Mouse (Mus musculus): ENCODE measurements around the gene Igfbp5. TPM values are rescaled to one million over a fixed set of nuclear protein-coding genes. Genes with fewer than 3 reads are reported as not detected.

Gene Igfbp5
- polyA plus RNA-seq, 1 experiment from 2014 or later: 118 TPM

GRCm38 (mm10) chr1:72864272-72864671 is 10.4 kb downstream of the Igfbp5 start:
- H3K4me2 ChIP-seq: no peak overlapping the region
- peaks cover 21% of the 10 kb centered on the region for H3K36me3 ChIP-seq (ENCODE audit: control insufficient read depth, insufficient read depth, low read length)
- H3K4me1 ChIP-seq (ENCODE audit: control insufficient read depth, insufficient read depth, low read length): peaks cover 20% of the 10 kb centered on the region
- H3K27ac ChIP-seq (ENCODE audit: low read depth, low read length): no peak overlapping the region
- no peaks in the 10 kb centered on the region for H3K9me3 ChIP-seq (replicated peaks; ENCODE audit: control insufficient read depth, low read length)
- WGBS (ENCODE audit: insufficient replicate concordance): 67% methylated on average over 3 of the region's 3 CpGs
- H3K9ac ChIP-seq (ENCODE audit: low read depth, low read length): no peak overlapping the region
- H3K27me3 ChIP-seq (ENCODE audit: control insufficient read depth, insufficient read depth, low read length): no peaks in the 10 kb centered on the region
- no peak for ATAC-seq (replicated peaks; ENCODE audit: insufficient number of reproducible peaks, low FRiP score, low TSS enrichment)
- no peak overlapping the region for H3K4me3 ChIP-seq (ENCODE audit: low read depth, low read length)

GRCm38 (mm10) chr1:72863692-72864091 is 11.0 kb downstream of the Igfbp5 start:
- H3K27me3 ChIP-seq (ENCODE audit: control insufficient read depth, insufficient read depth, low read length): no peaks in the 10 kb centered on the region
- H3K4me1 ChIP-seq (ENCODE audit: control insufficient read depth, insufficient read depth, low read length): peaks cover 14% of the 10 kb centered on the region
- H3K27ac ChIP-seq (ENCODE audit: low read depth, low read length): no peak overlapping the region
- 83% methylated on average over 8 of the region's 8 CpGs for WGBS (ENCODE audit: insufficient replicate concordance)
- H3K36me3 ChIP-seq (ENCODE audit: control insufficient read depth, insufficient read depth, low read length): peaks cover 22% of the 10 kb centered on the region
- no peak overlapping the region for H3K4me2 ChIP-seq
- no peak overlapping the region for H3K4me3 ChIP-seq (ENCODE audit: low read depth, low read length)
- H3K9me3 ChIP-seq (replicated peaks; ENCODE audit: control insufficient read depth, low read length): no peaks in the 10 kb centered on the region
- no peak overlapping the region for H3K9ac ChIP-seq (ENCODE audit: low read depth, low read length)
- ATAC-seq (replicated peaks; ENCODE audit: insufficient number of reproducible peaks, low FRiP score, low TSS enrichment): no peak

GRCm38 (mm10) chr1:72862248-72862647 is 12.4 kb downstream of the Igfbp5 start:
- Histone ChIP-seq H3K4me1 (ENCODE audit: control insufficient read depth, insufficient read depth, low read length) (peaks cover 4% of the 10 kb centered on the region; the same call in 1 of the 2 replicates), H3K4me3 (ENCODE audit: low read depth, low read length) (no peak overlapping the region), H3K9ac (ENCODE audit: low read depth, low read length) (no peak overlapping the region), H3K4me2 (no peak overlapping the region), H3K27me3 (ENCODE audit: control insufficient read depth, insufficient read depth, low read length) (no peaks in the 10 kb centered on the region), H3K27ac (ENCODE audit: low read depth, low read length) (no peak overlapping the region), H3K36me3 (ENCODE audit: control insufficient read depth, insufficient read depth, low read length) (peaks cover 22% of the 10 kb centered on the region), H3K9me3 (replicated peaks; ENCODE audit: control insufficient read depth, low read length) (no peaks in the 10 kb centered on the region)
- WGBS (ENCODE audit: insufficient replicate concordance): 78% methylated on average over 21 of the region's 21 CpGs
- ATAC-seq (replicated peaks; ENCODE audit: insufficient number of reproducible peaks, low FRiP score, low TSS enrichment): no peak

GRCm38 (mm10) chr1:72861702-72862101 is 13.0 kb downstream of the Igfbp5 start:
- Histone ChIP-seq H3K36me3 (ENCODE audit: control insufficient read depth, insufficient read depth, low read length) (peaks cover 22% of the 10 kb centered on the region), H3K27me3 (ENCODE audit: control insufficient read depth, insufficient read depth, low read length) (no peaks in the 10 kb centered on the region), H3K4me1 (ENCODE audit: control insufficient read depth, insufficient read depth, low read length) (peaks cover 4% of the 10 kb centered on the region; the same call in 1 of the 2 replicates), H3K9ac (ENCODE audit: low read depth, low read length) (no peak overlapping the region), H3K27ac (ENCODE audit: low read depth, low read length) (no peak overlapping the region), H3K4me3 (ENCODE audit: low read depth, low read length) (no peak overlapping the region), H3K9me3 (replicated peaks; ENCODE audit: control insufficient read depth, low read length) (no peaks in the 10 kb centered on the region), H3K4me2 (no peak overlapping the region)
- WGBS (ENCODE audit: insufficient replicate concordance): 62% methylated on average over 2 of the region's 2 CpGs
- ATAC-seq (replicated peaks; ENCODE audit: insufficient number of reproducible peaks, low FRiP score, low TSS enrichment): no peak

GRCm38 (mm10) chr1:72860502-72860901 is 14.2 kb downstream of the Igfbp5 start:
- Histone ChIP-seq H3K27ac (ENCODE audit: low read depth, low read length) (no peak overlapping the region), H3K36me3 (ENCODE audit: control insufficient read depth, insufficient read depth, low read length) (peaks cover 22% of the 10 kb centered on the region), H3K4me2 (no peak overlapping the region), H3K9ac (ENCODE audit: low read depth, low read length) (no peak overlapping the region), H3K9me3 (replicated peaks; ENCODE audit: control insufficient read depth, low read length) (no peaks in the 10 kb centered on the region), H3K4me3 (ENCODE audit: low read depth, low read length) (no peak overlapping the region), H3K27me3 (ENCODE audit: control insufficient read depth, insufficient read depth, low read length) (no peaks in the 10 kb centered on the region), H3K4me1 (ENCODE audit: control insufficient read depth, insufficient read depth, low read length) (no peaks in the 10 kb centered on the region)
- ATAC-seq (replicated peaks; ENCODE audit: insufficient number of reproducible peaks, low FRiP score, low TSS enrichment): no peak
- WGBS (ENCODE audit: insufficient replicate concordance): 54% methylated on average over 2 of the region's 2 CpGs

- no peaks in the 10 kb centered on the region for H3K27me3 ChIP-seq (ENCODE audit: control insufficient read depth, insufficient read depth, low read length)
- H3K4me2 ChIP-seq: no peak overlapping the region
- H3K4me3 ChIP-seq (ENCODE audit: low read depth, low read length): no peak overlapping the region
- H3K4me1 ChIP-seq (ENCODE audit: control insufficient read depth, insufficient read depth, low read length): no peaks in the 10 kb centered on the region
- H3K9ac ChIP-seq (ENCODE audit: low read depth, low read length): no peak overlapping the region
- peaks cover 22% of the 10 kb centered on the region for H3K36me3 ChIP-seq (ENCODE audit: control insufficient read depth, insufficient read depth, low read length)
- H3K27ac ChIP-seq (ENCODE audit: low read depth, low read length): no peak overlapping the region
- no peak for ATAC-seq (replicated peaks; ENCODE audit: insufficient number of reproducible peaks, low FRiP score, low TSS enrichment)
- H3K9me3 ChIP-seq (replicated peaks; ENCODE audit: control insufficient read depth, low read length): no peaks in the 10 kb centered on the region
- 90% methylated on average over 9 of the region's 9 CpGs for WGBS (ENCODE audit: insufficient replicate concordance)
Observed at GRCm38 (mm10) chr1:72859963-72860362, 14.7 kb downstream of the Igfbp5 start.

GRCm38 (mm10) chr1:72858874-72859273 is 15.8 kb downstream of the Igfbp5 start:
- no peak overlapping the region for H3K4me3 ChIP-seq (ENCODE audit: low read depth, low read length)
- no peak overlapping the region for H3K9ac ChIP-seq (ENCODE audit: low read depth, low read length)
- H3K36me3 ChIP-seq (ENCODE audit: control insufficient read depth, insufficient read depth, low read length): peaks cover 19% of the 10 kb centered on the region
- no peak overlapping the region for H3K27ac ChIP-seq (ENCODE audit: low read depth, low read length)
- no peak overlapping the region for H3K4me2 ChIP-seq
- no peaks in the 10 kb centered on the region for H3K9me3 ChIP-seq (replicated peaks; ENCODE audit: control insufficient read depth, low read length)
- WGBS (ENCODE audit: insufficient replicate concordance): 84% methylated on average over 5 of the region's 5 CpGs
- no peaks in the 10 kb centered on the region for H3K27me3 ChIP-seq (ENCODE audit: control insufficient read depth, insufficient read depth, low read length)
- H3K4me1 ChIP-seq (ENCODE audit: control insufficient read depth, insufficient read depth, low read length): no peaks in the 10 kb centered on the region
- ATAC-seq (replicated peaks; ENCODE audit: insufficient number of reproducible peaks, low FRiP score, low TSS enrichment): no peak

GRCm38 (mm10) chr1:72858286-72858685 is 16.4 kb downstream of the Igfbp5 start:
- Histone ChIP-seq H3K36me3 (ENCODE audit: control insufficient read depth, insufficient read depth, low read length) (peaks cover 17% of the 10 kb centered on the region), H3K4me2 (no peak overlapping the region), H3K27me3 (ENCODE audit: control insufficient read depth, insufficient read depth, low read length) (no peaks in the 10 kb centered on the region), H3K4me1 (ENCODE audit: control insufficient read depth, insufficient read depth, low read length) (no peaks in the 10 kb centered on the region), H3K27ac (ENCODE audit: low read depth, low read length) (no peak overlapping the region), H3K9ac (ENCODE audit: low read depth, low read length) (no peak overlapping the region), H3K4me3 (ENCODE audit: low read depth, low read length) (no peak overlapping the region), H3K9me3 (replicated peaks; ENCODE audit: control insufficient read depth, low read length) (no peaks in the 10 kb centered on the region)
- no peak for ATAC-seq (replicated peaks; ENCODE audit: insufficient number of reproducible peaks, low FRiP score, low TSS enrichment)
- WGBS (ENCODE audit: insufficient replicate concordance): 81% methylated on average over 9 of the region's 9 CpGs

- Histone ChIP-seq H3K4me1 (ENCODE audit: control insufficient read depth, insufficient read depth, low read length) (no peaks in the 10 kb centered on the region), H3K27ac (ENCODE audit: low read depth, low read length) (no peak overlapping the region), H3K4me3 (ENCODE audit: low read depth, low read length) (no peak overlapping the region), H3K4me2 (no peak overlapping the region), H3K27me3 (ENCODE audit: control insufficient read depth, insufficient read depth, low read length) (no peaks in the 10 kb centered on the region), H3K9me3 (replicated peaks; ENCODE audit: control insufficient read depth, low read length) (no peaks in the 10 kb centered on the region), H3K36me3 (ENCODE audit: control insufficient read depth, insufficient read depth, low read length) (peaks cover 12% of the 10 kb centered on the region), H3K9ac (ENCODE audit: low read depth, low read length) (no peak overlapping the region)
- 69% methylated on average over 5 of the region's 5 CpGs for WGBS (ENCODE audit: insufficient replicate concordance)
- ATAC-seq (replicated peaks; ENCODE audit: insufficient number of reproducible peaks, low FRiP score, low TSS enrichment): no peak
Observed at GRCm38 (mm10) chr1:72857631-72858030, 17.1 kb downstream of the Igfbp5 start.
